Mouse (Mus musculus) liver, embryonic 14 days (tissue): ENCODE data around the gene Cdh9. TPM values are rescaled to one million over a fixed set of nuclear protein-coding genes. Genes with fewer than 3 reads are reported as not detected.

ENCODE experiments used
- polyA plus RNA-seq: library from polyadenylated mRNA; depleted of rRNA; stranded (reverse); fragments of >200 nt; gene quantifications from 2 replicates; pipeline ENCODE4 v1.2.3, GENCODE M21; 2012; rRNA removed

Gene Cdh9
- polyA plus RNA-seq: 0.01 TPM in 1 of 2 replicates, not detected in the other

DNA sequence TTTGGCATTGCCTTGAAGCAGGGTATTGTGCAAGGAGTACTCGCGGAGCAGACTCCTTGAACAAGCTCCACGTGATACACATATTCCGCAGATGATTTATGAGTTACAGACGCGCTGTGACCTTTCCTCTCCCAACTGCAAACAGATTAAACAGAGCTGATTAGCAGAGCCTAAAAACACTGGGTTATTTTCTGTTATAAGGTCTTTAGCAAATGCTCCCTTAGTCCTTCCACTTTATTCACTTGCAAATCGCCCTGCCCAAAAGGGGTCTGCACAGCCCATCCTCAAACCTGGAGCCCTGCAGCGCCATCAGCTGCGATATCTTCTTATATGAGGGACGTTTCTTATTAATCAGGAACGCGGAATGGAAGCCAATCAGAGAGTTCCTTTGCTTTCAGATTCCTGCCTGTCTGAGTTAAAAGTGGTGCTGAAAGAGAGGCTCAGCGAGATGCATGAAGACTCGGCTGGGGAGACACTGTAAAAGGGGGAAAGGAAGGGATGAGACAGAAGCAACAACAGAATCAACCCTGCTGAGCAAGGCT lies at the start of gene Cdh9:
Cdh9 (plus strand) TSS at position 287 of the 542 bp plus-strand sequence.

